Mouse (Mus musculus) liver, adult 2 months (tissue): ENCODE results near the gene Hemk1. TPM values are rescaled to one million over a fixed set of nuclear protein-coding genes. Genes with fewer than 3 reads are reported as not detected.

ENCODE experiments used
- DNase-seq: peaks from one replicate; pipeline ENCODE4 v3.0.0-alpha.2; 2011; ENCODE audit warnings: low read depth, low spot score; ENCODE audit errors: extremely low read depth
- H3K27ac ChIP-seq: fragments of 200-500 bp; replicated peaks from 2 replicates; pipeline ENCODE4 v1.5.1; 2012; ENCODE audit warnings: low read depth, mild to moderate bottlenecking, control low read depth, inconsistent platforms, low read length; ENCODE audit not compliant: insufficient read depth
- H3K27me3 ChIP-seq: fragments of 200-500 bp; 2 replicates; pipeline ENCODE4 v1.6.1; 2012; ENCODE audit warnings: mild to moderate bottlenecking, moderate library complexity, low read length, inconsistent platforms; ENCODE audit not compliant: control insufficient read depth, insufficient read depth
- H3K36me3 ChIP-seq: fragments of 200-500 bp; 2 replicates; pipeline ENCODE4 v1.6.1; 2012; ENCODE audit warnings: low read length, inconsistent platforms; ENCODE audit not compliant: control insufficient read depth, insufficient read depth
- H3K4me1 ChIP-seq: fragments of 200-500 bp; 2 replicates; pipeline ENCODE4 v1.6.1; 2011; ENCODE audit warnings: low read length; ENCODE audit not compliant: control insufficient read depth, insufficient read depth
- H3K4me3 ChIP-seq: fragments of 200-500 bp; 2 replicates; pipeline ENCODE4 v1.5.1; 2011; ENCODE audit warnings: low read depth, mild to moderate bottlenecking, control low read depth, low read length, moderate library complexity; ENCODE audit not compliant: insufficient read depth
- H3K79me2 ChIP-seq: fragments of 200-500 bp; 2 replicates; pipeline ENCODE4 v1.6.1; 2012; ENCODE audit warnings: inconsistent platforms, mild to moderate bottlenecking, low read length, moderate library complexity; ENCODE audit not compliant: control insufficient read depth, insufficient read depth
- H3K9ac ChIP-seq: fragments of 200-500 bp; 2 replicates; pipeline ENCODE4 v1.6.1; 2012; ENCODE audit warnings: low read depth, mild to moderate bottlenecking, control low read depth, inconsistent platforms, low read length
- CTCF ChIP-seq: fragments of 200-500 bp; IDR thresholded peaks from 2 replicates; pipeline ENCODE4 v1.5.1; 2011; ENCODE audit warnings: low read depth, low read length, control low read depth
- POLR2A ChIP-seq: fragments of 200-500 bp; IDR thresholded peaks from 2 replicates; pipeline ENCODE4 v1.6.1; 2011; ENCODE audit warnings: low read length, control low read depth; ENCODE audit not compliant: insufficient read depth; ENCODE audit errors: extremely low read depth
- WGBS: fragments of 180-500 bp; shearing (Covaris S2); methylation state at CpG from one replicate; pipeline ENCODE4 v1.1.7; 2018; 5-methylcytosine and 5-hydroxymethylcytosine counted together
- polyA plus RNA-seq: library from polyadenylated mRNA; depleted of rRNA; stranded (reverse); fragments of >200 nt; gene quantifications from 2 replicates; pipeline ENCODE4 v1.2.3, GENCODE M21; 2012
- total RNA-seq: library from RNA; depleted of rRNA; stranded (reverse); fragments of >200 nt; gene quantifications from 2 replicates; pipeline ENCODE4 v1.2.3, GENCODE M21; 2014

Hemk1 gene
- total and polyA plus RNA-seq, 2 experiments, result 18.4 to 28.1 TPM

GRCm38 (mm10) chr9:107298059-107298780, 39.9 kb downstream of the Hemk1 start:
- no peaks in the 10 kb centered on the region for H3K27me3 ChIP-seq
- H3K27ac ChIP-seq, result peak overlapping the region; percentile 99
- H3K9ac ChIP-seq, result peak overlapping the region; percentile 83
- H3K4me3 ChIP-seq, result peak overlapping the region; percentile 66
- TF ChIP-seq POLR2A (no peak), CTCF (no peak)
- peaks cover 23% of the 10 kb centered on the region for H3K36me3 ChIP-seq
- peak; percentile 88 for DNase-seq
- peaks cover 39% of the 10 kb centered on the region for H3K4me1 ChIP-seq
- H3K79me2 ChIP-seq, result peaks cover 12% of the 10 kb centered on the region; the same call in 1 of the 2 replicates
- WGBS, result 14% methylated on average over 8 of the region's 8 CpGs

GRCm38 (mm10) chr9:107297658-107298057, 40.5 kb downstream of the Hemk1 start:
- peak; percentile 54 for DNase-seq
- TF ChIP-seq POLR2A, result no peak
- TF ChIP-seq CTCF, result no peak
- H3K79me2 ChIP-seq, result peaks cover 12% of the 10 kb centered on the region; the same call in 1 of the 2 replicates
- H3K9ac ChIP-seq, result peak overlapping the region; percentile 83
- peaks cover 34% of the 10 kb centered on the region for H3K4me1 ChIP-seq
- peak overlapping the region; percentile 99 for H3K27ac ChIP-seq
- H3K36me3 ChIP-seq, result peaks cover 23% of the 10 kb centered on the region
- no peaks in the 10 kb centered on the region for H3K27me3 ChIP-seq
- WGBS, result 24% methylated on average over 4 of the region's 4 CpGs
- H3K4me3 ChIP-seq, result peak overlapping the region; percentile 66

DNA sequence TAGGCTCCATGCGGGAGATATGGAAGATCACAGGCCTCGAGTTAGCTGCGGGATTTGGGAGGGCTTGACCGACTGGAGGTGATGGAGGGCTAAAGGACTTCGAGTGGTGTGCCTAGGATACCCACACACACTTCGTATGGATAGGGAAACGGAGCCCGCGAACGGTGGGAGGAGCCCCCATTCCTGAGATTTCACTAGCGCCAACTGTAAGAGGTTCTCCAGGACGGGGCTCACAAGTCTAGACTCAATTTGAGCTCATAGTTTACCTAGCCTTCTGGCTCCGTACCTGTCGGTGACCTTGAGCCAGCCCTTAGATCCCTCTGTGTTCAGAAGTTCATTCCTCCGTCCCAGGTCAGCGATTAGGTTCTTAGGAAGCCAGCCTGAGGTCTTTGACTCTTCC, 41.1 kb downstream of the Hemk1 start:
- 2% methylated on average over 16 of the region's 16 CpGs for WGBS
- Histone ChIP-seq H3K4me3 (peak overlapping the region; percentile 66), H3K9ac (peak overlapping the region; percentile 83), H3K36me3 (peaks cover 23% of the 10 kb centered on the region), H3K79me2 (peaks cover 12% of the 10 kb centered on the region; the same call in 1 of the 2 replicates), H3K4me1 (peaks cover 31% of the 10 kb centered on the region), H3K27me3 (no peaks in the 10 kb centered on the region), H3K27ac (peak overlapping the region; percentile 99)
- TF ChIP-seq CTCF (no peak), POLR2A (no peak)
- DNase-seq, result peak; percentile 84

GRCm38 (mm10) chr9:107296501-107296965, 41.6 kb downstream of the Hemk1 start:
- under 1% methylated on average over 31 of the region's 31 CpGs for WGBS
- Histone ChIP-seq H3K27me3 (no peaks in the 10 kb centered on the region), H3K36me3 (peaks cover 18% of the 10 kb centered on the region; the same call in 1 of the 2 replicates), H3K4me1 (peaks cover 27% of the 10 kb centered on the region; the same call in 1 of the 2 replicates), H3K4me3 (peak overlapping the region; percentile 67), H3K9ac (peak overlapping the region; percentile 83), H3K27ac (peak overlapping the region; percentile 99), H3K79me2 (peaks cover 12% of the 10 kb centered on the region; the same call in 1 of the 2 replicates)
- DNase-seq, result peak; percentile 98
- TF ChIP-seq POLR2A, result peak; percentile 54; the same call in 1 of the 2 replicates
- TF ChIP-seq CTCF, result no peak

- Histone ChIP-seq H3K79me2 (peaks cover 12% of the 10 kb centered on the region; the same call in 1 of the 2 replicates), H3K4me1 (peaks cover 22% of the 10 kb centered on the region; the same call in 1 of the 2 replicates), H3K4me3 (peak overlapping the region; percentile 67), H3K36me3 (peaks cover 13% of the 10 kb centered on the region; the same call in 1 of the 2 replicates), H3K27ac (peak overlapping the region; percentile 98), H3K9ac (peak overlapping the region; percentile 76), H3K27me3 (no peaks in the 10 kb centered on the region)
- WGBS, result under 1% methylated on average over 14 of the region's 14 CpGs
- TF ChIP-seq CTCF, result no peak
- no peak for TF ChIP-seq POLR2A
- peak; percentile 79 for DNase-seq
Observed at GRCm38 (mm10) chr9:107296041-107296440, 42.1 kb downstream of the Hemk1 start.

DNA sequence AAGGTAGTCTGAATTCAATTTTAAA, 42.3 kb downstream of the Hemk1 start, which contains the start of gene Cish:
TSS of gene Cish (plus strand) at position 11 of the 25 bp plus-strand sequence.
- Histone ChIP-seq H3K4me1 (peaks cover 20% of the 10 kb centered on the region; the same call in 1 of the 2 replicates), H3K27ac (peak within 1 kb of the TSS; percentile 99), H3K79me2 (peaks cover 11% of the 10 kb centered on the region; the same call in 1 of the 2 replicates), H3K36me3 (peaks cover 11% of the 10 kb centered on the region; the same call in 1 of the 2 replicates), H3K9ac (peak within 1 kb of the TSS; percentile 83), H3K4me3 (peak within 1 kb of the TSS; percentile 67), H3K27me3 (no peaks in the 10 kb centered on the region)
- no peak for TF ChIP-seq CTCF
- TF ChIP-seq POLR2A, result no peak
- DNase-seq, result no peak
